Mouse (Mus musculus) megakaryocyte, adult 5-6 weeks (primary cell): Measurements from ENCODE around the gene Zc3h4. TPM values are rescaled to one million over a fixed set of nuclear protein-coding genes. Genes with fewer than 3 reads are reported as not detected.

Experiments used
- ATAC-seq: 2 replicates; pipeline ENCODE4 v1.8.0; 2016; ENCODE audit warnings: mild to moderate bottlenecking, inconsistent platforms; ENCODE audit not compliant: poor library complexity, severe bottlenecking
- total RNA-seq, 2 experiments: library from RNA; stranded (forward) in 1 of 2; stranded (reverse) in 1 of 2; fragments of 153-499, 151-499 nt in 1 of 2; fragments of 221-1000, 200-1000 nt in 1 of 2; gene quantifications; 2 replicates each; pipeline versions ENCODE4 v1.2.3 to v1.2.4; 2015 to 2017

Zc3h4 gene
- total RNA-seq, 2 experiments from 2014 or later, result 20.6 to 25.3 TPM

DNA sequence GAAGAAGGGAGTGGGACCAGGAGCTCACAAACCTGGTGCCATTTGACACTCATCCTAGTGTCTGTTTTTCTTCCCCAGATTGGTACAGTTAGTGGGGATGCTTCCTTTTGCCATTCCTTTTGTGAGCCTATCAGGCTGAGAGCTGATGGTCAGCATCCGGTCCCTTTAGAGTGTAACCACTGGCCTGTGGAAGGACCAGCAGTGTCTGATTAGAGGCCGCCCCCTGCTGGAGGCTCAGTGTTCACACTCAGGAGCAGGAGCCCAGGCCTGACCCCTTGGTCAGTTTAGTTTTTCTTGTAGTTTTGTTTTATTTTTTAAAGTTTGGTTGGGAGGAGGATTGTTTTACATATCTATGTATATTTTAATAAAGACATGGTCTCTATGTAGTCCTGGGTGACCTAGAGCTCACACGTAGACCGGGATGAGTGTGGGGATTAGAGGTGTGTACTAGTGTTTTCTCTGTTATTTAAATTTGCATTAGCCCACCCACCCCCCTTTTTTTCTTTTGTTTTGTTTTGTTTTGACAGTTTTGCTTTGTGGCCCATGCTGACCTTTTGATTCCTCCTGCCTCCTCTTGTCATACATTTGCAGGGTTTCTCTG is 25.5 kb downstream of the Zc3h4 start:
- ATAC-seq, result peak; percentile 98

DNA sequence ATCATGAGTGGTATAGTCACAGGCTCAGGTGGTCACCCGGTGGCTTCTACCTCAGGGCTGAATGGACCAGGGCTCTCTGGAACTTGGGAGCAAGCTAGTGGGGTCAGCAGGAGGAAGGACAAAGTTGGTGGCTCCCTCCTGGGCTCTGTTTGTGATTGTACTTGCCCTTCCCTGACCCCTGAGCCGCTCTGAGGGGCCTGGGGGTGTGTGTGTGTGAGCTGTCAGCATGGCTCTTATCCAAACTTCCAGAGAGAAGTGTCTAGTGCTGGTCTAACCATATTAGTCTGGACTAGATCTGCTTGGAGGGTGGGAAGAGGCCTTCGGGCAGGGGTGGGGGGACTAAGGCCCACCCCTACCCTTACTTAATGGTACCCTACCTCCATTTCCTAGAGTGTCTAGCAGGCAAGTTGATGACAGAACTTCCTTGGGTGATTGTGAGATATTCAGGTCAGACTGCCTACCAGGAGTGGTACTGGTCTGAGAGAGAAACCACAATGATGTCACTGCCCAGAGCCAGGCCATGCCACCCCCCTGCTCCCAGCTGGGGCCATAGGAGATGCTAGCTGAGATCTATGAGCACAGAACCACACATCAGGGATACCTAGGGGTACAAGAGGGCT is 32.8 kb downstream of the Zc3h4 start:
- ATAC-seq, result no peak

DNA sequence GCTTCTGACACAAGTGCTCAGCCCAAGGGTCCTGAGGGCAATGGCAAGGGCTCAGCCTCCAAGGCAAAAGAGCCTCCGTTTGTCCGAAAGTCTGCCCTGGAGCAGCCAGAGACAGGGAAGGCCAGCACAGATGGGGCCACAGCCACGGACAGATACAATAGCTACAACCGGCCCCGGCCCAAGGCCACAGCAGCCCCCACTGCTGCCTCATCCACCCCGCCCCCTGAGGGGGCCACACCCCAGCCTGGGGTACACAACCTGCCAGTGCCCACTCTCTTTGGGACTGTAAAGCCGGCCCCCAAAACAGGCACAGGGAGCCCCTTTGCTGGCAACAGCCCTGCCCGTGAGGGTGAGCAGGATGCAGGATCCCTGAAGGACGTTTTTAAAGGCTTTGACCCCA is 34.4 kb downstream of the Zc3h4 start:
- no peak for ATAC-seq

- ATAC-seq, result peak; percentile 77
Observed at GRCm38 (mm10) chr7:16441241-16441640, 40.5 kb downstream of the Zc3h4 start.

- no peak for ATAC-seq
Observed at GRCm38 (mm10) chr7:16451656-16452055, 50.9 kb downstream of the Zc3h4 start.

DNA sequence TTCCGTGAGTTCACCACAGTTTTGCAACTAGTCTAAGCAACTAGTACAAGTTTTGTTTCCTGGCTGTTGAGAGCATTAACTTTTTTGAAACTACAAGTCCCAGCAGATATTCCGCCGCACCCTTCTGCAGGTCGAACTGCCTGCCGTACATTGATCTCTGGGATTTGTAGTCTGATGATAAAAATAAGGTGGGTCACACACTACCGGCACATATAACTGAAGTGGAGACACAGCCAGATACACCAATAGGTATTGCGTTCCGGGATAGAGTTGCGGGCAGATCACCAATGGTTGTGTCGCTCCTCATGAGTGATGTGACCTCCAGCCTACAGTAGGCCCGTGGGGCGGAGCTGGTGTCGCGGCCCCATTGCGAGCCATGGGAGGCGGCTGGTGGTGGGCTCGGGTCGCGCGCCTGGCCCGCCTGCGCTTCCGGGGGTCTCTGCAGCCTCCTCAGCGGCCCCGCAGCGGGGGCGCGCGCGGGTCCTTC is 51.9 kb downstream of the Zc3h4 start, which contains the start of gene Tmem160:
Gene Tmem160 (plus strand): TSS at position 193 of the 487 bp plus-strand sequence.
- ATAC-seq, result peak; percentile 98

- ATAC-seq, result peak; percentile 34
Observed at GRCm38 (mm10) chr7:16453118-16453711, 52.5 kb downstream of the Zc3h4 start.

GRCm38 (mm10) chr7:16455016-16455415 is 54.3 kb downstream of the Zc3h4 start:
- no peak for ATAC-seq

DNA sequence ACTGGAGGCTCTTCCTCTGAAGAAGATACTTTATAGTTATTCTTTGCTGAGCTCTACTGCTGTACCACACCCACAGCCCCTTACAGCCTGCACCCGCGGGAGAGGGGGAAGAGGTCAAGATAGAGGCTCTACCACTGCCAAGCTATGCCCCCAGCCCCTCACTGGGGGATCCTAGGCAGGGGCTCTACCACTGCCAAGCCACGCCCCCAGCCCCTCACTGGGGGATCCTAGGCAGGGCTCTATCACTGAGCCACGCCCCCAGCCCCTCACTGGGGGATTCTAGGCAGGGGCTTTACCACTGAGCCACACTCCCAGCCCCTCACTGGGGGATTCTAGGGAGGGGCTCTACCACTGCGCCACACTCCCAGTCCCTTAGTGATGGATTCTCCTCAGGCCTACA is 55.6 kb downstream of the Zc3h4 start:
- no peak for ATAC-seq

DNA sequence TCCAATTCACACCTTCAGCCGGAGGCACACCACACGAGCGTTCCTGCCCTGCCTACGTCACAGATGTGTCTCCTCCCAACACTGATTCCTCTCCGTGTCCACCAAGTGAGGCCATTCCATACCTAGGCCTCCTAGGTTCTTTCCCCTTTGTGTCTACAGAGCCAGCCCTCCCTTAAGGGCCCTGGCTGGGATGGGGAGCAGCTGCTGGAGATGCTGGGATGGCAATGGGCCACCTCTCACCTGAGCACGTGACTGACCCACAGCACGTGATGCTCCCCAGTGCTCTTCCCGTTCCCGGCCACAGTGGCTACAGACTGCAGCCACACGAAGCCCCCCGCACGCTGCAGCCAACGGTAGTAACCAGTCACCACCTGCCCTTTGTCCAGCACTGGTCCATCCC is 59.9 kb downstream of the Zc3h4 start:
- no peak for ATAC-seq

DNA sequence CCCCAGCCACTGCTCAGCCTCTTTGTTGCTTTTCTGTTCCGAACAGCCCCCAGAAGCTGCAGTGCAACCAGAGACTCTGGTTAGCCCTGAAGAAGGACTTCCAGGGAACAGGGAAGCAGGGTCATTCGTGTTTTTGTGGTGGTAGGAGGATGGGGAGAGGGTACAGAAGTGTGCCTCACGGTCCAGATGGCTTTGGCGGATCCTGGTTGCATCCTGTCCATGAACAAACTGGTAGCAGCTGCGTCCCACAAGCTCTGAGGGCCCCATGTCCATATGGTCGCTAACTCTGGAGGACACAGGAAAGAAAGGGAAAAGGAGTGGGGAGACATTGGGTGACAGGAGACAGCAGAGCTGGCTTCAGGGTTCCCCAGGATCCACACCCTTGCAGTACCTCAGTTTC is 60.4 kb downstream of the Zc3h4 start:
- ATAC-seq, result no peak

DNA sequence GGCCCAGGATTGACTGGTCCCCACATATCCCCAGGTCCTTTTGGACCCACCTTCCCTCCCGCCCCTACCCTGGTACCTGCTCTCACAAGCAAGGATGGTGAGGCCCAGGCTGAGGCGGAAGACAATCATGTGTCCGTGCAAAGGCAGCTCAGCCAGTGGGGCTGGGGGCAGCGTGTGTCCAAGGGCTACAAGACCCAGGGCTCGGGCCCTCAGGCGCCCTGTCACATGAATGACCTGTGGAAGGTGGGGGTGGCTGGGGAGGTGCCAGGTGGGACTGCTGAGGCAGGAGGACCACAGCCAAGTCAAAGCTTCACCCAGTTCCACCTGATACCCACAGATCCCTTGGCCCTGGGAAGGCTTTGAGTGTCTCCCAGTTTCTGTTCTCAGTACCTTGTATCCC is 61.0 kb downstream of the Zc3h4 start:
- ATAC-seq, result no peak

- ATAC-seq, result peak; percentile 87
Observed at GRCm38 (mm10) chr7:16463214-16463613, 62.5 kb downstream of the Zc3h4 start.

GRCm38 (mm10) chr7:16465160-16465559 is 64.5 kb downstream of the Zc3h4 start:
- ATAC-seq, result peak; percentile 64

GRCm38 (mm10) chr7:16465568-16465967 is 64.9 kb downstream of the Zc3h4 start:
- ATAC-seq, result no peak

- 0 out of 2 replicates have a peak, but pooled peaks have one; percentile 36 for ATAC-seq
Observed at GRCm38 (mm10) chr7:16466565-16466964, 65.9 kb downstream of the Zc3h4 start.

GRCm38 (mm10) chr7:16468115-16468514 is 67.4 kb downstream of the Zc3h4 start:
- ATAC-seq, result no peak

GRCm38 (mm10) chr7:16471549-16471948 is 70.8 kb downstream of the Zc3h4 start:
- no peak for ATAC-seq

- ATAC-seq, result no peak
Observed at GRCm38 (mm10) chr7:16472116-16472709, 71.5 kb downstream of the Zc3h4 start.

DNA sequence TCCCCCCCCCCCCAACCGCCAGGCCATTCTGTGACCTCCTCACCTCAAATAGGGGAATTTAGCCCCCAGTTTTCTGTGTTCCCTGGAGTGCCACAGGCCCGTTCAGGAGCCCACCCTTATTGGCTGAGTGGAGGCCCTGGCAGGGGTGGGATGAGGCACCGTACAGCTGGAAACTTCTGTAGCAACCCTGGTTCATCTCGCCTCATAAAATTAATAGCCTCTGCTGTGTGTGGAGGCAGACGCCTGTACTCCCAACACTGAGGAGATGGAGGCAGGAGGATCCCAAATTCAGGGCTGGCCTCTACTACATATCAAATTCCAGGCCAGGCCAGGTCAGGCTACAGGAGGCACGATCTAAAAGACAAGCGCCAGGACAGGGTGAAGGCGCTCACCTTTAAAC is 73.1 kb downstream of the Zc3h4 start:
- no peak for ATAC-seq

DNA sequence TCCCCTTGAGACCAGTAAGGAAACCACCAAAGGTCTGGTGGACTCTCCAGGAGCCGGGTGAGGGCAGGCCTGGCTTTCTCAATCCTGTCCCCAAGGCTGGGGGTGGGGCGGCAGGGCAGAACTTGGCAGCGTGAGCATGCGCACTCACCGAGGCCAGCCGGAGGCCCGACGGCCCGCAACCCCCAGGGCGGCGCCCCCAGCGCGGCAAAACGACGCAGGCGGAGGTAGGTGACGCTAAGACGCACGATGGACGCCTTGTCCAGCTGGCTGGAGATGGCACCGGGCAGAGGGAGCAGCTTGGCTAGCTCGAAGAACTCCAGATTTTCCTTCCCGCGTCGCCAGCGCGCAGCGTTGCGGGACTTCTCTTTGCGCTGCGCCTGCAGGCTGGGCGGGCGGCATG is 73.7 kb downstream of the Zc3h4 start:
- ATAC-seq, result no peak

- no peak for ATAC-seq
Observed at GRCm38 (mm10) chr7:16475321-16475720, 74.6 kb downstream of the Zc3h4 start.
